Mouse (Mus musculus) ES-Bruce4 (cell line): ENCODE results near the gene 1700022I11Rik.

Experiments used
- CTCF ChIP-seq: IDR thresholded peaks from one replicate; pipeline ENCODE4 v1.8.1; 2011; ENCODE audit warnings: low read depth, low read length
- POLR2A ChIP-seq: IDR thresholded peaks from one replicate; pipeline ENCODE4 v1.8.1; 2011; ENCODE audit warnings: low read length; ENCODE audit not compliant: insufficient read depth

DNA sequence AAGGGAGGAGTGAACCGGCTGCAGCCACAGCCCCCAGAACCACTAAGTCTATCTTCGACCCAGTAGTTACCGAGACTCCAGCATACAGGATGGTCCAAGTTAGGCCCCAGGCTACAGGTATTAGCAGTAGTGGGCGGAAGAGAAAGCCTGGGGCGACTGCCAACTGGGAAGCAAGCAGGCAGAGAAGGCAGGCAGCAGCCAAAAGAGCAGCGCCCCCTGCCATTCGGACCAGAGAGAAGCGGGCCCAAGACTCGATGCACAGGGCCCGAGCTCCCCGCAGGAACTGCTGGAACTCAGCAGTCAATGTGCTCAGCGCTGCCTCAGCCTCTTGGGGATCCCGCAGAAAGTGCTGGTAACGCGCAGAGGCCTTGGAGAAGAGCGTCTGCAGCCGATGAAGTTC, 51.9 kb downstream of the 1700022I11Rik start:
- TF ChIP-seq POLR2A (no peak), CTCF (peak; percentile 40)
